Mouse (Mus musculus): ENCODE results near the gene Kctd8. TPM values are rescaled to one million over a fixed set of nuclear protein-coding genes. Genes with fewer than 3 reads are reported as not detected.

Kctd8 gene
- polyA plus RNA-seq, 1 experiment from 2014 or later: 9.8 TPM

Small RNAs within 50 kb of the gene (microRNA-seq; reads per million reads assigned to microRNA genes)
- not detected for gene Gm24368

Other genes with a start within 250 kb of the Kctd8 start
- gene Yipf7, start 201.0 kb upstream of the Kctd8 start, polyA plus RNA-seq (2015; fragmentation: Nextera tagmentation; extraction: Ambion mirVana): not detected in 2 replicates
- 40.6 and 53.9 TPM in 2 replicates for gene Guf1, start 215.2 kb upstream of the Kctd8 start, polyA plus RNA-seq (2015; fragmentation: Nextera tagmentation; extraction: Ambion mirVana)